Mouse (Mus musculus) MEL (cell line): Measurements from ENCODE around the gene Fam32a. TPM values are rescaled to one million over a fixed set of nuclear protein-coding genes. Genes with fewer than 3 reads are reported as not detected.

ENCODE experiments used
- DNase-seq: peaks from one replicate; pipeline ENCODE4 v3.0.0; 2011; ENCODE audit warnings: low read depth, low spot score
- H3K27ac ChIP-seq: 2 replicates; pipeline ENCODE4 v1.5.1; 2012; ENCODE audit warnings: low read depth, mild to moderate bottlenecking, control low read depth, low read length, moderate library complexity; ENCODE audit not compliant: control insufficient read depth
- H3K27me3 ChIP-seq, 2 experiments: fragments of 150-350 bp in 1 of 2; sonication (generic) in 1 of 2; 2 replicates each; pipeline ENCODE4 v1.6.1; 2012; ENCODE audit warnings: low read length in 2 of 2, mild to moderate bottlenecking in 2 of 2, improper control_type of control experiment in 1 of 2, moderate library complexity in 1 of 2; ENCODE audit not compliant: insufficient read depth in 2 of 2, control insufficient read depth in 1 of 2
- H3K36me3 ChIP-seq, 2 experiments: 2 replicates each; pipeline ENCODE4 v1.6.1; 2012 to 2014; ENCODE audit warnings: low read length in 2 of 2, improper control_type of control experiment in 1 of 2, inconsistent platforms in 1 of 2, mild to moderate bottlenecking in 1 of 2; ENCODE audit not compliant: insufficient read depth in 2 of 2, control insufficient read depth in 1 of 2
- H3K4me1 ChIP-seq, 2 experiments: fragments of 150-350 bp in 1 of 2; sonication (generic) in 1 of 2; 2 replicates each; pipeline ENCODE4 v1.6.1; 2012; ENCODE audit warnings: low read length in 2 of 2, improper control_type of control experiment in 1 of 2, mild to moderate bottlenecking in 1 of 2; ENCODE audit not compliant: insufficient read depth in 2 of 2, control insufficient read depth in 1 of 2
- H3K4me3 ChIP-seq, 2 experiments: fragments of 150-350 bp in 1 of 2; sonication (generic) in 1 of 2; 2 replicates each; pipeline ENCODE4 v1.5.1; 2012; ENCODE audit warnings: low read depth in 2 of 2, low read length in 2 of 2, mild to moderate bottlenecking in 2 of 2, moderate library complexity in 2 of 2, control low read depth in 1 of 2, improper control_type of control experiment in 1 of 2; ENCODE audit not compliant: control insufficient read depth in 1 of 2, insufficient read depth in 1 of 2
- H3K79me2 ChIP-seq: 2 replicates; pipeline ENCODE4 v1.6.1; 2012; ENCODE audit warnings: mild to moderate bottlenecking, low read length, moderate library complexity; ENCODE audit not compliant: control insufficient read depth, poor library complexity, insufficient read depth
- H3K9ac ChIP-seq: 2 replicates; pipeline ENCODE4 v1.6.1; 2012; ENCODE audit warnings: low read depth, mild to moderate bottlenecking, control low read depth, low read length, moderate library complexity; ENCODE audit not compliant: control insufficient read depth, poor library complexity, severe bottlenecking
- H3K9me3 ChIP-seq: fragments of 150-350 bp; sonication (generic); replicated peaks from 2 replicates; pipeline ENCODE4 v1.6.1; 2012; ENCODE audit warnings: mild to moderate bottlenecking, low read length, improper control_type of control experiment, moderate library complexity; ENCODE audit not compliant: insufficient read depth
- CTCF ChIP-seq, 3 experiments: IDR thresholded peaks in 2 of 3; conservative IDR thresholded peaks in 1 of 3; 2 replicates each; pipeline ENCODE4 v1.5.1; 2011 to 2012; ENCODE audit warnings: low read length in 3 of 3, low read depth in 2 of 3, mild to moderate bottlenecking in 2 of 3, improper control_type of control experiment in 1 of 3, inconsistent platforms in 1 of 3, mixed read lengths in 1 of 3, moderate library complexity in 1 of 3; ENCODE audit not compliant: control insufficient read depth in 1 of 3, insufficient read depth in 1 of 3, poor library complexity in 1 of 3, severe bottlenecking in 1 of 3
- ELF1 ChIP-seq: IDR thresholded peaks from 2 replicates; pipeline ENCODE4 v1.6.1; 2014; ENCODE audit warnings: low read depth, mild to moderate bottlenecking, inconsistent platforms, low read length, improper control_type of control experiment, moderate library complexity
- ETS1 ChIP-seq: IDR thresholded peaks from 2 replicates; pipeline ENCODE4 v1.6.1; 2012; ENCODE audit warnings: low read depth, mild to moderate bottlenecking, inconsistent platforms, low read length, improper control_type of control experiment, moderate library complexity
- GABPA ChIP-seq: IDR thresholded peaks from 2 replicates; pipeline ENCODE4 v1.6.1; 2012; ENCODE audit warnings: low read depth, mild to moderate bottlenecking, inconsistent platforms, low read length, improper control_type of control experiment, moderate library complexity
- GATA1 ChIP-seq: IDR thresholded peaks from 2 replicates; pipeline ENCODE4 v1.6.1; 2011; ENCODE audit warnings: low read depth, low read length, improper control_type of control experiment
- JUND ChIP-seq: IDR thresholded peaks from 2 replicates; pipeline ENCODE4 v1.6.1; 2011; ENCODE audit warnings: low read depth, mild to moderate bottlenecking, improper control_type of control experiment, low read length
- KAT2A ChIP-seq: conservative IDR thresholded peaks from 2 replicates; pipeline ENCODE4 v1.6.1; 2012; ENCODE audit warnings: low read depth, low read length, improper control_type of control experiment, inconsistent platforms
- MAX ChIP-seq: IDR thresholded peaks from 2 replicates; pipeline ENCODE4 v1.6.1; 2011; ENCODE audit warnings: low read length, improper control_type of control experiment
- MAZ ChIP-seq: IDR thresholded peaks from 2 replicates; pipeline ENCODE4 v1.6.1; 2012; ENCODE audit warnings: low read depth, mild to moderate bottlenecking, inconsistent platforms, low read length, improper control_type of control experiment
- MXI1 ChIP-seq: IDR thresholded peaks from 2 replicates; pipeline ENCODE4 v1.6.1; 2011; ENCODE audit warnings: mild to moderate bottlenecking, low read depth, low read length, improper control_type of control experiment
- MYC ChIP-seq: IDR thresholded peaks from 2 replicates; pipeline ENCODE4 v1.6.1; 2011; ENCODE audit warnings: low read depth, mild to moderate bottlenecking, low read length, improper control_type of control experiment, moderate library complexity
- NRF1 ChIP-seq: IDR thresholded peaks from 2 replicates; pipeline ENCODE4 v1.6.1; 2014; ENCODE audit warnings: low read depth, mild to moderate bottlenecking, inconsistent platforms, low read length, improper control_type of control experiment, moderate library complexity; ENCODE audit not compliant: poor library complexity, insufficient read depth, severe bottlenecking
- POLR2A ChIP-seq, 2 experiments: IDR thresholded peaks; 2 replicates each; pipeline ENCODE4 v1.6.1; 2011 to 2012; ENCODE audit warnings: low read length in 2 of 2, mild to moderate bottlenecking in 2 of 2, control low read depth in 1 of 2, improper control_type of control experiment in 1 of 2, low read depth in 1 of 2, moderate library complexity in 1 of 2; ENCODE audit not compliant: control insufficient read depth in 1 of 2, insufficient read depth in 1 of 2, poor library complexity in 1 of 2
- POLR2AphosphoS5 ChIP-seq: IDR thresholded peaks from 2 replicates; pipeline ENCODE4 v1.6.1; 2012; ENCODE audit warnings: low read depth, borderline replicate concordance, mild to moderate bottlenecking, inconsistent platforms, low read length, moderate library complexity, mixed read lengths
- RAD21 ChIP-seq: IDR thresholded peaks from 2 replicates; pipeline ENCODE4 v1.6.1; 2011; ENCODE audit warnings: mild to moderate bottlenecking, low read depth, low read length, improper control_type of control experiment
- RCOR1 ChIP-seq: IDR thresholded peaks from 2 replicates; pipeline ENCODE4 v1.6.1; 2012; ENCODE audit warnings: low read depth, mild to moderate bottlenecking, inconsistent platforms, low read length, improper control_type of control experiment
- SIN3A ChIP-seq: IDR thresholded peaks from 2 replicates; pipeline ENCODE4 v1.6.1; 2012; ENCODE audit warnings: low read length, improper control_type of control experiment, inconsistent platforms
- SMC3 ChIP-seq: IDR thresholded peaks from 2 replicates; pipeline ENCODE4 v1.6.1; 2011; ENCODE audit warnings: low read depth, low read length, improper control_type of control experiment
- TBP ChIP-seq: IDR thresholded peaks from 2 replicates; pipeline ENCODE4 v1.8.0; 2011; ENCODE audit warnings: low read depth, low read length, improper control_type of control experiment
- TCF12 ChIP-seq: IDR thresholded peaks from 2 replicates; pipeline ENCODE4 v1.6.1; 2014; ENCODE audit warnings: low read depth, mild to moderate bottlenecking, inconsistent platforms, low read length, improper control_type of control experiment, moderate library complexity
- UBTF ChIP-seq: IDR thresholded peaks from 2 replicates; pipeline ENCODE4 v1.6.1; 2012; ENCODE audit warnings: low read depth, mild to moderate bottlenecking, inconsistent platforms, low read length, improper control_type of control experiment, moderate library complexity, borderline replicate concordance; ENCODE audit not compliant: insufficient read depth
- USF1 ChIP-seq: IDR thresholded peaks from 2 replicates; pipeline ENCODE4 v1.6.1; 2014; ENCODE audit warnings: low read depth, mild to moderate bottlenecking, inconsistent platforms, low read length, improper control_type of control experiment, moderate library complexity
- USF2 ChIP-seq, 2 experiments: IDR thresholded peaks; 2 replicates each; pipeline ENCODE4 v1.6.1; 2011 to 2012; ENCODE audit warnings: improper control_type of control experiment in 2 of 2, low read length in 2 of 2, borderline replicate concordance in 1 of 2, inconsistent platforms in 1 of 2, low read depth in 1 of 2, mild to moderate bottlenecking in 1 of 2; ENCODE audit not compliant: insufficient read depth in 1 of 2
- ZKSCAN1 ChIP-seq: IDR thresholded peaks from 2 replicates; pipeline ENCODE4 v1.6.1; 2012; ENCODE audit warnings: low read depth, mild to moderate bottlenecking, inconsistent platforms, low read length, improper control_type of control experiment, moderate library complexity
- polyA plus RNA-seq, 2 experiments: library from polyadenylated mRNA; stranded (reverse) in 1 of 2; unstranded in 1 of 2; fragments of >175 nt in 1 of 2; fragments of >200 nt in 1 of 2; gene quantifications; 2 replicates each; pipeline versions ENCODE4 v1.2.1 to v1.2.4; 2012; ENCODE audit warnings: low replicate concordance in 2 of 2, low read depth in 1 of 2; ENCODE audit not compliant: insufficient read length in 2 of 2, insufficient read depth in 1 of 2, missing spikeins in 1 of 2
- total RNA-seq: library from RNA; depleted of rRNA; stranded (reverse); fragments of 300-350 nt; gene quantifications from 2 replicates; pipeline ENCODE4 v1.2.3, GENCODE M21; 2012

The Fam32a gene
- total and polyA plus RNA-seq, 3 experiments, result 45.5 to 45.9 TPM; not detected in 1

GRCm38 (mm10) chr8:72218781-72219540 lies 569 bp upstream of the Fam32a start:
- Histone ChIP-seq H3K4me3 (peak overlapping the region; percentile 59 to 76), H3K36me3 (peaks cover 0 to 8% of the 10 kb centered on the region in 2 experiments; a peak in 2 of 4 replicates), H3K27me3 (no peaks in the 10 kb centered on the region), H3K79me2 (peaks cover 23% of the 10 kb centered on the region), H3K9me3 (no peaks in the 10 kb centered on the region), H3K9ac (peak overlapping the region; percentile 61), H3K27ac (peak overlapping the region; percentile 51), H3K4me1 (peaks cover 0 to 18% of the 10 kb centered on the region in 2 experiments; a peak in 2 of 4 replicates)
- peak; percentile 49 for DNase-seq
- TF ChIP-seq MXI1 (peak; percentile 29; the same call in 1 of the 2 replicates), TBP (no peak)

- H3K4me3 ChIP-seq, result peak overlapping the region; percentile 76 to 81
- H3K9me3 ChIP-seq, result no peaks in the 10 kb centered on the region
- no peak overlapping the region for H3K27ac ChIP-seq
- H3K79me2 ChIP-seq, result peaks cover 23% of the 10 kb centered on the region
- H3K4me1 ChIP-seq, result peaks cover 0 to 18% of the 10 kb centered on the region in 2 experiments; a peak in 2 of 4 replicates
- no peaks in the 10 kb centered on the region for H3K27me3 ChIP-seq
- peak; percentile 53 for DNase-seq
- TF ChIP-seq JUND (no peak), SMC3 (peak; percentile 47), RAD21 (peak; percentile 19), SIN3A (no peak), CTCF (IDR thresholded peaks at IDR 0.05 in 2 of 3, conservative IDR thresholded peaks at IDR 0.05 in 1 of 3; ENCODE audit: control insufficient read depth in 1 of 3, insufficient read depth in 1 of 3, low read depth in 2 of 3, low read length in 3 of 3, poor library complexity in 1 of 3, severe bottlenecking in 1 of 3) (peak; percentile 39 to 48 (median 45); a peak in 5 of 6 replicates), TCF12 (no peak), GATA1 (no peak), ZKSCAN1 (no peak), USF2 (IDR thresholded peaks at IDR 0.05; ENCODE audit: borderline replicate concordance in 1 of 2, insufficient read depth in 1 of 2, low read depth in 1 of 2, low read length in 2 of 2) (no peak)
- peak overlapping the region; percentile 75 for H3K9ac ChIP-seq
- H3K36me3 ChIP-seq, result peaks cover 0 to 8% of the 10 kb centered on the region in 2 experiments; a peak in 2 of 4 replicates
Measured at GRCm38 (mm10) chr8:72220758-72221157, 1.2 kb downstream of the Fam32a start.

- H3K4me1 ChIP-seq, result peaks cover 0 to 14% of the 10 kb centered on the region in 2 experiments; a peak in 2 of 4 replicates
- no peak overlapping the region for H3K4me3 ChIP-seq
- no peaks in the 10 kb centered on the region for H3K9me3 ChIP-seq
- DNase-seq, result no peak
- H3K36me3 ChIP-seq, result peaks cover 0 to 8% of the 10 kb centered on the region in 2 experiments; a peak in 2 of 4 replicates
- no peak overlapping the region for H3K9ac ChIP-seq
- no peaks in the 10 kb centered on the region for H3K27me3 ChIP-seq
- no peak overlapping the region for H3K27ac ChIP-seq
- peaks cover 23% of the 10 kb centered on the region for H3K79me2 ChIP-seq
- TF ChIP-seq KAT2A (no peak), NRF1 (no peak), UBTF (no peak), MYC (no peak), POLR2AphosphoS5 (no peak), TCF12 (no peak), POLR2A (IDR thresholded peaks at IDR 0.05; ENCODE audit: control insufficient read depth in 1 of 2, insufficient read depth in 1 of 2, low read depth in 1 of 2, low read length in 2 of 2, poor library complexity in 1 of 2) (no peak), ETS1 (no peak), RCOR1 (no peak), USF1 (no peak), MAZ (no peak), USF2 (IDR thresholded peaks at IDR 0.05; ENCODE audit: borderline replicate concordance in 1 of 2, insufficient read depth in 1 of 2, low read depth in 1 of 2, low read length in 2 of 2) (no peak), ELF1 (no peak), MAX (no peak), GABPA (no peak)
Measured at GRCm38 (mm10) chr8:72222656-72223055, 3.1 kb downstream of the Fam32a start.
